Mouse (Mus musculus): ENCODE results near the gene Yars2.
"Not testable (repeated sequence)": the region's sequence is repeated elsewhere in the genome, so short reads cannot be mapped to it uniquely, and the experiment has no call there.

Gene Yars2

GRCm38 (mm10) chr16:16302369-16303137 lies at the start of gene Yars2:
Gene Yars2 (plus strand): TSS chr16:16302965.
- in situ Hi-C loops (cut with MboI; ENCODE audit: low sequenced_read_pairs), result no loop called here

- in situ Hi-C loops (cut with MboI; ENCODE audit: low sequenced_read_pairs), result no loop called here
Observed at GRCm38 (mm10) chr16:16253326-16254074, 49.3 kb upstream of the Yars2 start.

GRCm38 (mm10) chr16:16255217-16255616 lies 47.5 kb upstream of the Yars2 start:
- in situ Hi-C loops (cut with MboI; ENCODE audit: low sequenced_read_pairs), result no loop called here

- in situ Hi-C loops (cut with MboI; ENCODE audit: low sequenced_read_pairs), result no loop called here
Observed at GRCm38 (mm10) chr16:16255874-16256273, 46.9 kb upstream of the Yars2 start.

GRCm38 (mm10) chr16:16256672-16257071 lies 46.1 kb upstream of the Yars2 start:
- in situ Hi-C loops (cut with MboI; ENCODE audit: low sequenced_read_pairs), result no loop called here

GRCm38 (mm10) chr16:16260882-16261281 lies 41.9 kb upstream of the Yars2 start:
- in situ Hi-C loops (cut with MboI; ENCODE audit: low sequenced_read_pairs), result no loop called here

GRCm38 (mm10) chr16:16261481-16261880 lies 41.3 kb upstream of the Yars2 start:
- in situ Hi-C loops (cut with MboI; ENCODE audit: low sequenced_read_pairs), result no loop called here

GRCm38 (mm10) chr16:16262436-16262835 lies 40.3 kb upstream of the Yars2 start:
- in situ Hi-C loops (cut with MboI; ENCODE audit: low sequenced_read_pairs), result no loop called here

GRCm38 (mm10) chr16:16272978-16273377 lies 29.8 kb upstream of the Yars2 start:
- in situ Hi-C loops (cut with MboI; ENCODE audit: low sequenced_read_pairs), result no loop called here

- in situ Hi-C loops (cut with MboI; ENCODE audit: low sequenced_read_pairs), result no loop called here
Observed at GRCm38 (mm10) chr16:16273752-16274151, 29.0 kb upstream of the Yars2 start.

GRCm38 (mm10) chr16:16303138-16303827 lies 518 bp downstream of the Yars2 start:
- in situ Hi-C loops (cut with MboI; ENCODE audit: low sequenced_read_pairs), result no loop called here

GRCm38 (mm10) chr16:16303888-16304287 lies 1.1 kb downstream of the Yars2 start:
- in situ Hi-C loops (cut with MboI; ENCODE audit: low sequenced_read_pairs), result no loop called here

- in situ Hi-C loops (cut with MboI; ENCODE audit: low sequenced_read_pairs), result no loop called here
Observed at GRCm38 (mm10) chr16:16311319-16311718, 8.6 kb downstream of the Yars2 start.

GRCm38 (mm10) chr16:16325775-16326336 lies 23.1 kb downstream of the Yars2 start:
- in situ Hi-C loops (cut with MboI; ENCODE audit: low sequenced_read_pairs), result no loop called here

GRCm38 (mm10) chr16:16346420-16346819 lies 43.7 kb downstream of the Yars2 start:
- in situ Hi-C loops (cut with MboI; ENCODE audit: low sequenced_read_pairs), result no loop called here

GRCm38 (mm10) chr16:16357908-16358307 lies 55.1 kb downstream of the Yars2 start:
- in situ Hi-C loops (cut with MboI; ENCODE audit: low sequenced_read_pairs), result no loop called here

GRCm38 (mm10) chr16:16358481-16359100 lies 55.8 kb downstream of the Yars2 start, which contains the start of gene Dnm1l:
Gene Dnm1l (minus strand): TSS chr16:16358959.
- in situ Hi-C loops (cut with MboI; ENCODE audit: low sequenced_read_pairs), result no loop called here

GRCm38 (mm10) chr16:16359101-16359482 lies 56.3 kb downstream of the Yars2 start:
- in situ Hi-C loops (cut with MboI; ENCODE audit: low sequenced_read_pairs), result not testable (repeated sequence)

Measured in CH12F3 (cell line).